Mouse (Mus musculus) hematopoietic multipotent progenitor cell, adult 10-12 weeks (in vitro differentiated cells): Measurements from ENCODE around the gene Vmn2r98. TPM values are rescaled to one million over a fixed set of nuclear protein-coding genes. Genes with fewer than 3 reads are reported as not detected.

Experiments used
- polyA plus RNA-seq: library from polyadenylated mRNA; stranded (reverse); fragments of >175 nt; gene quantifications from 2 replicates; pipeline ENCODE4 v1.2.3, GENCODE M21; 2012; ENCODE audit warnings: low replicate concordance

The Vmn2r98 gene
- polyA plus RNA-seq = not detected in 2 replicates

GRCm38 (mm10) chr17:19053160-19053559 is at the start of gene Vmn2r98:
Vmn2r98 (plus strand) TSS chr17:19053460.

Other genes starting within 250 kb of the Vmn2r98 start
- gene Vmn2r97, start 139.2 kb upstream of the Vmn2r98 start, polyA plus RNA-seq = not detected in 2 replicates